ENCODE assay signal across 8 mouse cellular contexts in genomic region chr10:59951211-59952151, GRCm38 (mm10). TPM values are rescaled to one million over a fixed set of nuclear protein-coding genes. Genes with fewer than 3 reads are reported as not detected.
DNase-seq lines count a peak whose midpoint lies in the region; ATAC-seq and TF ChIP-seq lines count a peak whose summit lies in the region.

Ddit4 (minus strand) TSS chr10:59951834.

- H3K27ac ChIP-seq in forebrain, embryonic 13.5 days, result peak within 1 kb of the TSS; percentile 97
- H3K27ac ChIP-seq in neural tube, embryonic 15.5 days (replicated peaks), result peak within 1 kb of the TSS; percentile 98

- peak within 1 kb of the TSS; percentile 99 for H3K9ac ChIP-seq in forebrain, embryonic 13.5 days
- H3K9ac ChIP-seq in neural tube, embryonic 15.5 days (replicated peaks), result peak within 1 kb of the TSS; percentile 94

- H3K36me3 ChIP-seq in E14TG2a.4 (ENCODE audit: insufficient read depth, low read length), result peaks cover 21% of the 10 kb centered on the region
- no peaks in the 10 kb centered on the region for H3K36me3 ChIP-seq in forebrain, embryonic 13.5 days (ENCODE audit: poor library complexity, severe bottlenecking)
- H3K36me3 ChIP-seq in neural tube, embryonic 15.5 days, result no peaks in the 10 kb centered on the region

- H3K4me3 ChIP-seq in E14TG2a.4 (replicated peaks; ENCODE audit: low read length), result peak within 1 kb of the TSS; percentile 97
- peak within 1 kb of the TSS; percentile 91 for H3K4me3 ChIP-seq in forebrain, embryonic 13.5 days
- H3K4me3 ChIP-seq in neural tube, embryonic 15.5 days (replicated peaks), result peak within 1 kb of the TSS; percentile 69

- ATAC-seq in forebrain, embryonic 13.5 days, result peak; percentile 97
- ATAC-seq in neural tube, embryonic 15.5 days (ENCODE audit: low FRiP score), result peak; percentile 96

- H3K4me2 ChIP-seq in forebrain, embryonic 13.5 days, result peak within 1 kb of the TSS; percentile 78
- peak within 1 kb of the TSS; percentile 94 for H3K4me2 ChIP-seq in neural tube, embryonic 15.5 days

- peak; percentile 95 for DNase-seq in c-Kit-positive CD71-positive TER-119-positive erythroid progenitor cells, embryonic 14.5 days (ENCODE audit: low spot score)
- DNase-seq in heart, postnatal 10 days, result peak; percentile 100
- DNase-seq in layer of hippocampus, adult 11-12 months (ENCODE audit: low spot score), result peak; percentile 100
- peak; percentile 100 for DNase-seq in lung, adult 18-20 months
- DNase-seq in testis, postnatal 14 days (ENCODE audit: low spot score), result peak; percentile 98

- peaks cover 82% of the 10 kb centered on the region for H3K27me3 ChIP-seq in E14TG2a.4 (ENCODE audit: insufficient read depth, low read length)
- H3K27me3 ChIP-seq in forebrain, embryonic 13.5 days, result no peaks in the 10 kb centered on the region
- H3K27me3 ChIP-seq in neural tube, embryonic 15.5 days (replicated peaks), result no peaks in the 10 kb centered on the region

- no peak for TF ChIP-seq CTCF in E14TG2a.4 (conservative IDR thresholded peaks at IDR 0.05; ENCODE audit: low read length)

- intact Hi-C loops in heart, postnatal 10 days (cut with DNase I), result loop anchor here (1.0 to 2.0 kb wide), 5 partner anchors 18 to 51 kb away; partner anchors contain the start of genes Anapc16 and Ascc1

- peaks cover 73% of the 10 kb centered on the region for H3K4me1 ChIP-seq in E14TG2a.4 (replicated peaks; ENCODE audit: low read depth, low read length)
- H3K4me1 ChIP-seq in forebrain, embryonic 13.5 days, result peaks cover 35% of the 10 kb centered on the region
- H3K4me1 ChIP-seq in neural tube, embryonic 15.5 days, result peaks cover 36% of the 10 kb centered on the region

- WGBS in forebrain, embryonic 13.5 days, result under 1% methylated on average over 76 of the region's 76 CpGs
- WGBS in neural tube, embryonic 15.5 days, result under 1% methylated on average over 75 of the region's 76 CpGs

- no peaks in the 10 kb centered on the region for H3K9me3 ChIP-seq in E14TG2a.4 (ENCODE audit: low read length)
- no peaks in the 10 kb centered on the region for H3K9me3 ChIP-seq in forebrain, embryonic 13.5 days (replicated peaks)
- no peaks in the 10 kb centered on the region for H3K9me3 ChIP-seq in neural tube, embryonic 15.5 days (replicated peaks)

RNA-seq across cellular contexts. Expression of gene Ddit4, which starts in this region (rescaled TPM):
- 69.3 and 71.3 TPM in 2 replicates for polyA plus RNA-seq in forebrain, embryonic 13.5 days (2015; fragmentation: Nextera tagmentation; extraction: Ambion mirVana)
- 100 to 1,000 TPM in 1 of 2 experiments, 10 to 100 TPM in 1; 65.8 to 116 TPM for total RNA-seq in heart, postnatal 10 days (2021)
- 80.8 and 91.6 TPM in 2 replicates for polyA plus RNA-seq in neural tube, embryonic 15.5 days (2015; fragmentation: Nextera tagmentation; extraction: Ambion mirVana)

Comparison
In these comparisons a context has a peak if more than half of its experiments do, and no peak if none do; other contexts are left out.
1. Peak in every context shown above with its lines: DNase-seq, ATAC-seq, H3K4me3 ChIP-seq and H3K27ac ChIP-seq.